Mouse (Mus musculus) neural tube, embryonic 11.5 days (tissue): ENCODE measurements around the gene Mrrf. TPM values are rescaled to one million over a fixed set of nuclear protein-coding genes. Genes with fewer than 3 reads are reported as not detected.

Source experiments
- ATAC-seq: fragments of 200-750 bp; cut with Nextera tagmentation; 2 replicates; pipeline ENCODE4 v1.8.0; 2017; ENCODE audit warnings: moderate number of reproducible peaks, mild to moderate bottlenecking, moderate TSS enrichment, moderate library complexity; ENCODE audit not compliant: insufficient read depth, low FRiP score, low TSS enrichment
- DNase-seq: peaks from one replicate; pipeline ENCODE4 v3.0.0-alpha.2; 2015; ENCODE audit warnings: low spot score
- H3K27ac ChIP-seq: fragments of 300-500 bp; sonication (generic); 2 replicates; pipeline ENCODE4 v1.5.1; 2014; ENCODE audit warnings: low read depth, mild to moderate bottlenecking, low read length
- H3K27me3 ChIP-seq: fragments of 300-500 bp; sonication (generic); 2 replicates; pipeline ENCODE4 v1.6.1; 2014; ENCODE audit warnings: mild to moderate bottlenecking, low read length, mixed read lengths; ENCODE audit not compliant: control insufficient read depth, insufficient read depth
- H3K36me3 ChIP-seq: fragments of 300-500 bp; sonication (generic); 2 replicates; pipeline ENCODE4 v1.6.1; 2014; ENCODE audit warnings: mild to moderate bottlenecking, low read length, moderate library complexity, mixed read lengths; ENCODE audit not compliant: control insufficient read depth, insufficient read depth
- H3K4me1 ChIP-seq: fragments of 300-500 bp; sonication (generic); 2 replicates; pipeline ENCODE4 v1.6.1; 2014; ENCODE audit warnings: low read length, mixed read lengths; ENCODE audit not compliant: control insufficient read depth, insufficient read depth
- H3K4me2 ChIP-seq: fragments of 300-500 bp; sonication (generic); 2 replicates; pipeline ENCODE4 v1.6.1; 2014; ENCODE audit warnings: low read depth, mild to moderate bottlenecking, moderate library complexity
- H3K4me3 ChIP-seq: fragments of 300-500 bp; sonication (generic); 2 replicates; pipeline ENCODE4 v1.5.1; 2014; ENCODE audit warnings: low read depth, low read length
- H3K9ac ChIP-seq: fragments of 300-500 bp; sonication (generic); 2 replicates; pipeline ENCODE4 v1.6.1; 2014; ENCODE audit warnings: mild to moderate bottlenecking, low read length
- H3K9me3 ChIP-seq: fragments of 300-500 bp; sonication (generic); 2 replicates; pipeline ENCODE4 v1.6.1; 2016; ENCODE audit warnings: low read length; ENCODE audit not compliant: control insufficient read depth
- whole genome bisulfite sequencing: fragments of 180-500 bp; shearing (Covaris S2); extraction: QIAGEN DNeasy Blood & Tissue Kit; methylation state at CpG from one replicate; pipeline ENCODE4 v1.1.7; 2014; 5-methylcytosine and 5-hydroxymethylcytosine counted together
- polyA plus RNA-seq: library from polyadenylated mRNA; unstranded; fragments of >200 nt; fragmentation: Nextera tagmentation; extraction: Ambion mirVana; gene quantifications from 2 replicates; pipeline ENCODE4 v1.2.1, GENCODE M21; 2014

Mrrf gene
- polyA plus RNA-seq, 1 experiment from 2014 or later = 31.3 TPM

GRCm38 (mm10) chr2:36224599-36224998, 88.4 kb downstream of the Mrrf start:
- 44% methylated on average over 2 of the region's 2 CpGs for WGBS
- H3K9me3 ChIP-seq = no peaks in the 10 kb centered on the region
- H3K27me3 ChIP-seq = no peaks in the 10 kb centered on the region
- no peak overlapping the region for H3K27ac ChIP-seq
- ATAC-seq (no peak), DNase-seq (no peak)
- no peak overlapping the region for H3K4me3 ChIP-seq
- no peaks in the 10 kb centered on the region for H3K36me3 ChIP-seq
- no peaks in the 10 kb centered on the region for H3K4me1 ChIP-seq
- no peak overlapping the region for H3K9ac ChIP-seq
- H3K4me2 ChIP-seq = no peak overlapping the region

DNA sequence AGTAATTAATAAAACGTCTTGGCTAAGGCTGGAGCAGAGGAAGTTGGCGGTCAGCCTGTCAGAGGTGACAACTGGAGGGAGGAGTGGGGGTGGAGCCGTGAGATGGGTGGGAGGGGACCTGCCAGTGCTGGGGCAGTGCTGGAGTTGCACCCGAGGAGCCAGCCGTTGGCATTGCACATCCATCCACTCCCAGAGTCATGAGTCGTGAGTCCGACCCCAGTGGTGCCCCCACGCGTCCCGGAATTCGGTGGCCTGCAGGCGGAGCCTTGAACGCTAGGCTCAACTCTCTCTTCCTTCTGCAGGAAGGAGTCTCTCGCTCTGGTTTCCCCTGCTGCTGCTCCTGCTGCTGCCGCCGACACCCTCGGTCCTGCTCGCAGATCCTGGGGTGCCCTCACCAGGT, 94.2 kb downstream of the Mrrf start, which contains the start of gene Ptgs1:
Gene Ptgs1 (plus strand): TSS at position 61 of the 400 bp plus-strand sequence.
- peak within 1 kb of the TSS; percentile 59 for H3K4me2 ChIP-seq
- peak within 1 kb of the TSS; percentile 28 for H3K4me3 ChIP-seq
- no peaks in the 10 kb centered on the region for H3K27me3 ChIP-seq
- H3K9ac ChIP-seq = 0 out of 2 replicates have a peak within 1 kb of the TSS, but pooled peaks have one; percentile 27
- DNase-seq (peak; percentile 34), ATAC-seq (no peak)
- no peaks in the 10 kb centered on the region for H3K36me3 ChIP-seq
- no peak within 1 kb of the TSS for H3K27ac ChIP-seq
- H3K9me3 ChIP-seq = no peaks in the 10 kb centered on the region
- under 1% methylated on average over 18 of the region's 18 CpGs for WGBS
- 0 out of 2 replicates have a peak, but pooled peaks cover 2% of the 10 kb centered on the region for H3K4me1 ChIP-seq

- H3K36me3 ChIP-seq = no peaks in the 10 kb centered on the region
- H3K4me3 ChIP-seq = peak overlapping the region; percentile 28
- 34% methylated on average over 9 of the region's 10 CpGs for WGBS
- no peaks in the 10 kb centered on the region for H3K27me3 ChIP-seq
- no peaks in the 10 kb centered on the region for H3K9me3 ChIP-seq
- 0 out of 2 replicates have a peak, but pooled peaks cover 2% of the 10 kb centered on the region for H3K4me1 ChIP-seq
- peak overlapping the region; percentile 59 for H3K4me2 ChIP-seq
- H3K27ac ChIP-seq = no peak overlapping the region
- no peak for ATAC-seq
- DNase-seq = no peak
- H3K9ac ChIP-seq = no peak overlapping the region
Observed at GRCm38 (mm10) chr2:36230967-36231366, 94.8 kb downstream of the Mrrf start.

GRCm38 (mm10) chr2:36234526-36235368, 98.6 kb downstream of the Mrrf start:
- no peaks in the 10 kb centered on the region for H3K9me3 ChIP-seq
- H3K27ac ChIP-seq = no peak overlapping the region
- no peak overlapping the region for H3K4me3 ChIP-seq
- H3K4me2 ChIP-seq = no peak overlapping the region
- no peak overlapping the region for H3K9ac ChIP-seq
- 65% methylated on average over 7 of the region's 7 CpGs for WGBS
- 0 out of 2 replicates have a peak, but pooled peaks cover 2% of the 10 kb centered on the region for H3K4me1 ChIP-seq
- no peaks in the 10 kb centered on the region for H3K36me3 ChIP-seq
- DNase-seq (no peak), ATAC-seq (no peak)
- no peaks in the 10 kb centered on the region for H3K27me3 ChIP-seq

- Histone ChIP-seq H3K9ac (no peak overlapping the region), H3K4me1 (no peaks in the 10 kb centered on the region), H3K36me3 (no peaks in the 10 kb centered on the region), H3K27me3 (no peaks in the 10 kb centered on the region), H3K4me2 (no peak overlapping the region), H3K27ac (no peak overlapping the region), H3K4me3 (no peak overlapping the region), H3K9me3 (no peaks in the 10 kb centered on the region)
- 68% methylated on average over 4 of the region's 4 CpGs for WGBS
- ATAC-seq (no peak), DNase-seq (no peak)
Observed at GRCm38 (mm10) chr2:36235917-36236316, 99.7 kb downstream of the Mrrf start.

DNA sequence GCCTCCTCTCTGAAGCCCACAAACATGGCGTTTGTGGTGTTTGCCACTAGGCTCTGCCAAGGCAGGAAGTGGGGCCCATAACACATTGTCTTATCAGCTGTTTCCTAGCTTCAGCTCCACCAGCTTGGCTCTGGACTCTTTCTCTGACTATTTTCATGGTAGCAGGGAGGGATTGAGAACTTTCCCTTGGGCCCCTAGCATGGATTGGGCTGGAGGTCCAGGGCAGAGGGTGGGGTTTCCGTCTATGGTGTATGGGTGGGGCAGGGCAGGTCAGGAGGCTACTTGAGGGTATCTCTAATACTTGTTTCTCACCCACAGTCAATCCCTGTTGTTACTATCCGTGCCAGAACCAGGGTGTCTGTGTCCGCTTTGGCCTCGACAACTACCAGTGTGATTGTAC, 100.7 kb downstream of the Mrrf start:
- Histone ChIP-seq H3K9ac (no peak overlapping the region), H3K9me3 (no peaks in the 10 kb centered on the region), H3K36me3 (no peaks in the 10 kb centered on the region), H3K27ac (no peak overlapping the region), H3K4me3 (no peak overlapping the region), H3K27me3 (no peaks in the 10 kb centered on the region), H3K4me2 (no peak overlapping the region), H3K4me1 (no peaks in the 10 kb centered on the region)
- 90% methylated on average over 5 of the region's 5 CpGs for WGBS
- DNase-seq (no peak), ATAC-seq (no peak)

DNA sequence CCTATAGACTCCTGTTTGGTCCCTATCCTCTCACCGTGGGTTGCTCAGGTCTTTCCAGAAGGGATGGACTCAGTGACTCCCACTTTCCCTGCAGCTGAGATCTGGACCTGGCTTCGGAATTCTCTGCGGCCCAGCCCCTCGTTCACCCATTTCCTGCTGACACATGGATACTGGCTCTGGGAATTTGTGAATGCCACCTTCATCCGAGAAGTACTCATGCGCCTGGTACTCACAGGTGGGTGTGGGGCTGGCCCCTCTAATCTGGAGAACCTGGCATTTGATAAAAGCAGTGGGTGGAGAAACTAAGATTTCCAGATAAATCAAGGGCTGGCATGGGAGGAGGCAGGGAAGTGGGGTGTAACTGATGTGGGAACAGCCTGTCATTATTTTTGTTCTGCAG, 101.4 kb downstream of the Mrrf start:
- H3K27ac ChIP-seq = no peak overlapping the region
- ATAC-seq (no peak), DNase-seq (no peak)
- 94% methylated on average over 6 of the region's 6 CpGs for WGBS
- H3K27me3 ChIP-seq = no peaks in the 10 kb centered on the region
- H3K9ac ChIP-seq = no peak overlapping the region
- H3K36me3 ChIP-seq = no peaks in the 10 kb centered on the region
- H3K4me1 ChIP-seq = no peaks in the 10 kb centered on the region
- no peaks in the 10 kb centered on the region for H3K9me3 ChIP-seq
- no peak overlapping the region for H3K4me3 ChIP-seq
- H3K4me2 ChIP-seq = no peak overlapping the region

DNA sequence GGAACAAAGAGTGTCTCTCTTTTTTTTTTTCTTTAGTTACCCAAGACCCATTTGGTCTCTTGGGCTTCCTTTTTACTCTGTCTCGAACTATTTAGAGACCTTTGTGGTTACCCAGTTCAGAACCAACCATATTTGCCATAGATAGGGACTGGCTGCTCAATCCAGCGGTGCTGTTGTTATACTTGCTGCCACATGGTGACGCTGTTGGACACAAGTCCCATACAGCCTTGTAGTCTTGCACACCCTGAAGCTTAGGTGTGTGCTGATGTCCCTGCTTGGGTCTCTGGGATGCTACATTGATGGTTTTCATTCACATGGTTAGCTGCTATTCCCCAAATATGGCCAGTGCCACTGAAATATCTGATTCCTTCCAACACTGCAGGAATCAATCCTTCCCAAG, 102.3 kb downstream of the Mrrf start:
- no peak for DNase-seq

GRCm38 (mm10) chr2:36238951-36239350, 102.8 kb downstream of the Mrrf start:
- Histone ChIP-seq H3K9me3 (no peaks in the 10 kb centered on the region), H3K4me3 (no peak overlapping the region), H3K27ac (no peak overlapping the region), H3K4me2 (no peak overlapping the region), H3K9ac (no peak overlapping the region), H3K27me3 (no peaks in the 10 kb centered on the region), H3K36me3 (no peaks in the 10 kb centered on the region), H3K4me1 (no peaks in the 10 kb centered on the region)
- 79% methylated on average over 2 of the region's 2 CpGs for WGBS
- ATAC-seq (no peak), DNase-seq (no peak)

More for the DNA sequence above, 102.3 kb downstream of the Mrrf start:
- 73% methylated on average over 3 of the region's 3 CpGs for WGBS
- ATAC-seq = no peak
- Histone ChIP-seq H3K9ac (no peak overlapping the region), H3K4me2 (no peak overlapping the region), H3K36me3 (no peaks in the 10 kb centered on the region), H3K4me3 (no peak overlapping the region), H3K9me3 (no peaks in the 10 kb centered on the region), H3K27me3 (no peaks in the 10 kb centered on the region), H3K27ac (no peak overlapping the region), H3K4me1 (no peaks in the 10 kb centered on the region)
